Mouse (Mus musculus) heart, postnatal 0 days (tissue): ENCODE results near the gene Atp8a1.

Experiments
- CTCF ChIP-seq: IDR thresholded peaks from 2 replicates; pipeline ENCODE4 v1.5.1; 2016; ENCODE audit warnings: antibody characterized with exemption, control low read depth, low read depth
- EP300 ChIP-seq: IDR thresholded peaks from 2 replicates; pipeline ENCODE4 v1.6.1; 2016; ENCODE audit warnings: antibody characterized with exemption, low read depth

DNA sequence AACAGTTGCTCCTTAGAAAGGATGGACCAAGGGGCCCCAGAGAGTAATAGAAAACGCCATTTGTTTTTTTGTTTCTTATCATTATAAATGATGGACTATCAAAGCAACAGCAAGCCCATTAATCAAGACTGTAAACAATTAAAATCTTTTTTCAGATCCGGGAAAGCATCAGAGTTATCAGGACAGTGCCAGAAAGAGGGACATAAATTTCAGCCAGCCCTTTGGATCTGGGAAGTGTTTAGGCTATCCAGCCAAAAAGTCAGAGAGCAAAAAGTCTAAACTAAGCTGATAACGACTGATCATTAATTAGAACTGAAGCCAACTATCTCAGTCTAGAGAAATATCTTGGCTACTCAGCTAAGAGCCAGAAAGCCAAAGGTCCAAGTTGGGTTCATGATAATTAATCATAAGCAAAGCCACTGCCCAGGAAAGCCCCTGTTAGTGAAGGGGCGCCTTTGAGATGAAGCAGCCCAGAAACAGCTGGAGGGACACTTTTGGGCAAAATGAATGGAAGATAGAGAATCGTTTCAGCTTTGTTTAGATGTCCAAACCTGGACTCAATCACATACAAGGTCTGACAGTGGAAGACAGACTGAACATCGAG lies 274.6 kb downstream of the Atp8a1 start:
- TF ChIP-seq CTCF = no peak
- TF ChIP-seq EP300 = no peak
